ENCODE assay signal across 14 mouse cellular contexts in genomic region chr16:93328680-93329395, GRCm38 (mm10).
DNase-seq lines count a peak whose midpoint lies in the region; ATAC-seq lines count a peak whose summit lies in the region.
"Had no signal": no experiment of that assay in that cellular context is flagged by ENCODE, and none has a peak within 500 bp of the region (broad histone marks: within the 10 kb centered on the region; RNA-seq: fewer than 3 reads in every experiment).

No protein-coding gene starts in this region.

- H3K27ac ChIP-seq in heart, embryonic 10.5 days, result no peak overlapping the region
- H3K27ac ChIP-seq in limb, embryonic 11.5 days (replicated peaks; ENCODE audit: low read depth, low read length), result no peak overlapping the region
- no peak overlapping the region for H3K27ac ChIP-seq in midbrain, embryonic 15.5 days
- H3K27ac ChIP-seq: hindbrain, embryonic 12.5 days; left cerebral cortex, adult 2 months; stomach, postnatal 0 days had no signal

- peak overlapping the region; percentile 7; the same call in 1 of the 2 replicates for H3K4me3 ChIP-seq in heart, embryonic 10.5 days
- no peak overlapping the region for H3K4me3 ChIP-seq in limb, embryonic 11.5 days (ENCODE audit: low read depth, low read length)
- H3K4me3 ChIP-seq in midbrain, embryonic 15.5 days, result no peak overlapping the region
- H3K4me3 ChIP-seq: hindbrain, embryonic 12.5 days; left cerebral cortex, adult 2 months had no signal

- 21% methylated on average over 13 of the region's 13 CpGs for WGBS in heart, embryonic 10.5 days
- 27% methylated on average over 13 of the region's 13 CpGs for WGBS in limb, embryonic 11.5 days
- WGBS in midbrain, embryonic 15.5 days, result 37% methylated on average over 13 of the region's 13 CpGs

- no peaks in the 10 kb centered on the region for H3K9me3 ChIP-seq in heart, embryonic 10.5 days
- no peaks in the 10 kb centered on the region for H3K9me3 ChIP-seq in limb, embryonic 11.5 days (ENCODE audit: control insufficient read depth, low read length)
- no peaks in the 10 kb centered on the region for H3K9me3 ChIP-seq in midbrain, embryonic 15.5 days
- H3K9me3 ChIP-seq: hindbrain, embryonic 12.5 days had no signal

- H3K27me3 ChIP-seq in heart, embryonic 10.5 days (ENCODE audit: insufficient read depth, poor library complexity, severe bottlenecking), result peaks cover 16% of the 10 kb centered on the region; the same call in 1 of the 2 replicates
- H3K27me3 ChIP-seq in limb, embryonic 11.5 days (ENCODE audit: control insufficient read depth, insufficient read depth, low read length), result no peaks in the 10 kb centered on the region
- H3K27me3 ChIP-seq in midbrain, embryonic 15.5 days (replicated peaks), result no peaks in the 10 kb centered on the region

- intact Hi-C loops in heart, postnatal 25 days (cut with DNase I), result no loop called here

- H3K36me3 ChIP-seq in heart, embryonic 10.5 days, result no peaks in the 10 kb centered on the region
- no peaks in the 10 kb centered on the region for H3K36me3 ChIP-seq in limb, embryonic 11.5 days (ENCODE audit: control insufficient read depth, insufficient read depth, low read length)
- no peaks in the 10 kb centered on the region for H3K36me3 ChIP-seq in midbrain, embryonic 15.5 days (replicated peaks)
- H3K36me3 ChIP-seq: hindbrain, embryonic 12.5 days had no signal

- H3K4me2 ChIP-seq in limb, embryonic 11.5 days (ENCODE audit: low read depth, severe bottlenecking), result no peak overlapping the region; the same call in 1 of the 2 replicates
- no peak overlapping the region for H3K4me2 ChIP-seq in midbrain, embryonic 15.5 days
- H3K4me2 ChIP-seq: hindbrain, embryonic 12.5 days had no signal

- no peak for ATAC-seq in limb, embryonic 11.5 days (ENCODE audit: insufficient number of reproducible peaks, low FRiP score, low TSS enrichment, low read depth)
- ATAC-seq in midbrain, embryonic 15.5 days (replicated peaks), result no peak
- ATAC-seq: liver, postnatal 0 days had no signal

- no peak for DNase-seq in heart, embryonic 10.5 days (ENCODE audit: low spot score)
- DNase-seq in heart, adult 9 months (ENCODE audit: low spot score in 2 of 2), result no peak
- peak; percentile 87 for DNase-seq in Muller cell, postnatal 12 days (ENCODE audit: inconsistent ontology term)
- DNase-seq in embryo, embryonic 11 days, result peak; percentile 37
- DNase-seq in limb, embryonic 11.5 days (ENCODE audit: low spot score), result peak; percentile 49
- DNase-seq in testis, postnatal 14 days (ENCODE audit: low spot score), result no peak
- no peak for DNase-seq in heart, postnatal 25 days (ENCODE audit: low spot score)
- DNase-seq: cerebellum, adult 18-20 months; kidney, postnatal 25 days; liver, postnatal 0 days had no signal

- H3K4me1 ChIP-seq in heart, embryonic 10.5 days, result peaks cover 10% of the 10 kb centered on the region
- H3K4me1 ChIP-seq in limb, embryonic 11.5 days (ENCODE audit: control insufficient read depth, insufficient read depth, low read length), result peaks cover 12% of the 10 kb centered on the region; the same call in 1 of the 2 replicates
- peaks cover 4% of the 10 kb centered on the region; the same call in 1 of the 2 replicates for H3K4me1 ChIP-seq in midbrain, embryonic 15.5 days

- no peak overlapping the region for H3K9ac ChIP-seq in limb, embryonic 11.5 days (ENCODE audit: low read length)
- no peak overlapping the region for H3K9ac ChIP-seq in midbrain, embryonic 15.5 days
- H3K9ac ChIP-seq: hindbrain, embryonic 12.5 days; liver, postnatal 0 days had no signal

Comparison
In these comparisons a context has a peak if more than half of its experiments do, and no peak if none do; other contexts are left out.
1. DNase-seq: peak in Muller cell, postnatal 12 days (single experiment), embryo, embryonic 11 days (single experiment) and limb, embryonic 11.5 days (single experiment); none in heart, embryonic 10.5 days (single experiment), heart, adult 9 months (0 of 2), testis, postnatal 14 days (single experiment) and heart, postnatal 25 days (single experiment).